Mouse (Mus musculus) left cerebral cortex, postnatal 10 days (tissue): ENCODE measurements around the gene Mettl17. TPM values are rescaled to one million over a fixed set of nuclear protein-coding genes. Genes with fewer than 3 reads are reported as not detected.
"Not testable (repeated sequence)": the region's sequence is repeated elsewhere in the genome, so short reads cannot be mapped to it uniquely, and the experiment has no call there.

Source experiments
- DNase-seq, 2 experiments: peaks; one replicate each; pipeline ENCODE4 v3.0.0; 2021 to 2022; ENCODE audit warnings: low spot score in 2 of 2, mixed read lengths in 1 of 2; ENCODE audit errors: extremely low spot score in 1 of 2
- intact Hi-C: fragments of 180-260 bp; cut with DNase I; formaldehyde crosslinking; loops from one replicate; pipeline ENCODE4 v1.15.1; 2025
- microRNA-seq: library from miRNA; unstranded; fragments of <30 nt; microRNA quantifications from one replicate; pipeline ENCODE4 v1.2.0, GENCODE M21; 2022
- total RNA-seq, 2 experiments: library from RNA; stranded (reverse); gene quantifications; 2 replicates each; pipeline ENCODE4 v1.2.3; 2021

Mettl17 gene
- total RNA-seq, 2 experiments from 2014 or later: 35.5 to 42.4 TPM

- intact Hi-C loops: no loop called here
Measured at GRCm38 (mm10) chr14:51918966-51919365, 34.3 kb downstream of the Mettl17 start.

GRCm38 (mm10) chr14:51921759-51922570, 37.3 kb downstream of the Mettl17 start:
- intact Hi-C loops: no loop called here
- DNase-seq: peak; percentile 56 to 68

More at GRCm38 (mm10) chr14:51918966-51919365, 34.3 kb downstream of the Mettl17 start:
- DNase-seq: no peak

DNA sequence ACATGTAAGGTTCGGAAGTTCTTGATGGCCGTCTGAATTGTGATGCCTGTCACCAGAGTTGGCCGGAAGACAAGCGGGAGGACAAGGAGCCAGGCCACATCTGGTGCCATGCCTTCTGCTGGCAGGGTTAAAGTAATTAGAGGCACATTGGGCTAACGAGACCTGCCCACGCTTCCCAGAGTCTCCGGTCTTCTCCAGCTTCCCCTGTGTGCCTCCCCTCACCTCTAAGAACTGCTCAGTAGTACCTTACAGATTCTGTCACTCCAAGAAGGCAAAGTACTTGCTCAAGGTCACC, 37.9 kb downstream of the Mettl17 start, which contains the start of gene Rnase13:
Gene Rnase13 (minus strand): TSS at position 203 of the 295 bp plus-strand sequence.
- DNase-seq: no peak
- intact Hi-C loops: no loop called here

- intact Hi-C loops: no loop called here
Measured at GRCm38 (mm10) chr14:51922910-51923309, 38.3 kb downstream of the Mettl17 start.

GRCm38 (mm10) chr14:51923492-51923891, 38.9 kb downstream of the Mettl17 start:
- no peak for DNase-seq
- intact Hi-C loops: no loop called here

More at GRCm38 (mm10) chr14:51922910-51923309, 38.3 kb downstream of the Mettl17 start:
- no peak for DNase-seq

DNA sequence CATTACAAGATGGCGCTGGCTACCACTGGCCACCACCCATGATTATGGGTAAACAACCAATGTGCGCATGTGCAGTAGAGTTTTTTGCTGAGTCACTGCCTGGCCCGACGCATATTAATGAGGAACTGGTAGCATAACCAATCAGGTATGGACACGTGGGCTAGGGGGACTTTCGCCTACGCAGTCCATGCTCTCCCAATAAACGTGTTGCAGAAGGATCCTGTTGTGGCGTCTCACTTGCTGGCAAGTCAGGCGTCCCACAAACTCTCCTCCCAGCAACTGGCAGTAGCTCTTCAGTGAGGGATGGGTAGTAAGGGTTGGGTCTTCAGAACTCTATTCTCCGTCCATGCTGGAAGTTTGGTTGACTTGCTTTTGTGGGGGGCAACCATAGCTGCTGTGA, 42.3 kb downstream of the Mettl17 start:
- DNase-seq, intact Hi-C loops: not testable (repeated sequence)

- intact Hi-C loops: no loop called here
- DNase-seq: peak; percentile 65 to 76
Measured at GRCm38 (mm10) chr14:51929309-51929943, 44.8 kb downstream of the Mettl17 start.

GRCm38 (mm10) chr14:51929968-51930367, 45.3 kb downstream of the Mettl17 start:
- no peak for DNase-seq
- intact Hi-C loops: loop anchor here (2.0 kb wide), 1 partner anchor 25 kb away; no protein-coding TSS in a partner anchor

GRCm38 (mm10) chr14:51930824-51931223, 46.2 kb downstream of the Mettl17 start:
- intact Hi-C loops: loop anchor here (2.0 kb wide), 1 partner anchor 26 kb away; no protein-coding TSS in a partner anchor
- DNase-seq: peak; percentile 76 to 77

GRCm38 (mm10) chr14:51932092-51933020, 47.7 kb downstream of the Mettl17 start:
- intact Hi-C loops: no loop called here
- no peak for DNase-seq

GRCm38 (mm10) chr14:51939005-51939404, 54.4 kb downstream of the Mettl17 start:
- intact Hi-C loops: no loop called here
- DNase-seq: no peak

- intact Hi-C loops: no loop called here
- DNase-seq: no peak
Measured at GRCm38 (mm10) chr14:51940944-51941560, 56.4 kb downstream of the Mettl17 start.

DNA sequence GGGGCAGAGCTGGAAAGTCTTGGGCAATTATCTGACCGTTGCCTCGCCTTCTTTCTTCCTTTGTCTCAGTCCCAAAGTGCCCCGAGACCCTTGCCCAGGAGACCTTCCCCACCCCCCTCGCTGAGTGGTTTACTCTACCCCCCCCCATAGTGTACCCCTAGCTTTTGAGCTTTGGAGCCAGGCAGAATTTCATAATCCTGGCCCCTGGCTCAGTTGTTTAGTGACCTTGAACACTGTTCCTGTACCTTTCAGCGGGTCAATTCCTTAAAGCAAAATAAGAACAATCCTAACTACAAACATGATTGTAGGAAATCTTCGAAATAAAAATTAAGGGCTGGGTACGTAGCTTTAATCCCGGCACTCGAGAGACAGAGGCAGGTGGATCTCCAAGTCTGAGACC, 56.9 kb downstream of the Mettl17 start:
- intact Hi-C loops: no loop called here
- no peak for DNase-seq

DNA sequence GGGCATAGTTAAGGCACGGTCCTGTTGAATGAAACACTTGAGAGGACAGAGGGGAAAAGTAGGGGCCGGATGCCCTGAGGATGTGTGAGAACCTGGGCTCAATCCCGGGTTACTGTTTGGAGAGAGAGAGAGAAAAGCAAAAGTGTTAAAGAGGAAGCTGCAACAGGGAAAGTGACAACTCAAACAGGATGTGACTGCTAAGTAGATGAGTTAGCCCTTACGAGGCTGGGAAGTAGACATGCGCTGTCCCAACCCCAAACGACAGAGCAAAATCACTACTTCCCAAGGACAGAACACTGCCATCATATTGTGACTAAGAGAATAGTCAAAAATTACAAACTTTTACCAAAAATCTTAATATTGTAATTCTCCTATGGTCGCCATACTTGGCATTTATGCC, 57.6 kb downstream of the Mettl17 start:
- intact Hi-C loops: no loop called here
- no peak for DNase-seq

Small RNAs within 50 kb of the gene (microRNA-seq; reads per million reads assigned to microRNA genes)
- gene Gm27375: not detected

Other genes starting within 250 kb of the Mettl17 start
- not detected for gene Gm4181, start 249.2 kb upstream of the Mettl17 start, total RNA-seq
- not detected for gene Gm17079, start 189.4 kb upstream of the Mettl17 start, total RNA-seq
- gene Gm5800, start 167.7 kb upstream of the Mettl17 start, total RNA-seq: not detected
- gene Ang4, start 111.3 kb upstream of the Mettl17 start, total RNA-seq: not detected
- not detected for gene AY358078, start 84.8 kb upstream of the Mettl17 start, total RNA-seq
- gene Ear6, start 31.1 kb upstream of the Mettl17 start, total RNA-seq: not detected
- gene Slc39a2, start 8.0 kb downstream of the Mettl17 start, total RNA-seq: 1 to 10 TPM; 3.6 to 4.5 TPM
- gene Ndrg2, start 29.3 kb downstream of the Mettl17 start, total RNA-seq: 100 to 1,000 TPM; 337 to 367 TPM
- not detected for gene Tppp2, start 33.6 kb downstream of the Mettl17 start, total RNA-seq
- not detected for gene Rnase13, start 37.9 kb downstream of the Mettl17 start, total RNA-seq
- 10 to 100 TPM; 32.7 to 37.1 TPM for gene Arhgef40, start 99.9 kb downstream of the Mettl17 start, total RNA-seq
- not detected for gene Tmem253, start 130.8 kb downstream of the Mettl17 start, total RNA-seq
- gene Zfp219, start 135.9 kb downstream of the Mettl17 start, total RNA-seq: 10 to 100 TPM; 30.2 to 32.4 TPM
- gene Olfr221, start 157.6 kb downstream of the Mettl17 start, total RNA-seq: not detected
- gene Hnrnpc, start 219.2 kb downstream of the Mettl17 start, total RNA-seq: 100 to 1,000 TPM; 188 to 191 TPM
- gene Rpgrip1, start 225.9 kb downstream of the Mettl17 start, total RNA-seq: 1 to 10 TPM; 3.7 to 3.8 TPM